ENCODE assay signal across 20 mouse cellular contexts in genomic region chr11:61356111-61356510, GRCm38 (mm10). TPM values are rescaled to one million over a fixed set of nuclear protein-coding genes. Genes with fewer than 3 reads are reported as not detected.
"Had no signal": no experiment of that assay in that cellular context is flagged by ENCODE, and none has a peak within 500 bp of the region (broad histone marks: within the 10 kb centered on the region; RNA-seq: fewer than 3 reads in every experiment).

No protein-coding gene starts in this region.

- H3K36me3 ChIP-seq: hindbrain, embryonic 13.5 days; intestine, embryonic 15.5 days; limb, embryonic 13.5 days; liver, embryonic 12.5 days; liver, embryonic 15.5 days; neural tube, embryonic 12.5 days; neural tube, embryonic 15.5 days had no signal

- H3K4me3 ChIP-seq: hindbrain, embryonic 13.5 days; intestine, embryonic 15.5 days; limb, embryonic 13.5 days; liver, embryonic 12.5 days; liver, embryonic 15.5 days; neural tube, embryonic 12.5 days; neural tube, embryonic 15.5 days had no signal

- H3K27ac ChIP-seq: hindbrain, embryonic 13.5 days; intestine, embryonic 15.5 days; kidney, postnatal 0 days; limb, embryonic 13.5 days; liver, embryonic 12.5 days; liver, embryonic 15.5 days; neural tube, embryonic 12.5 days; neural tube, embryonic 15.5 days had no signal

- H3K9ac ChIP-seq: hindbrain, embryonic 13.5 days; intestine, embryonic 15.5 days; limb, embryonic 13.5 days; liver, embryonic 12.5 days; liver, embryonic 15.5 days; neural tube, embryonic 12.5 days; neural tube, embryonic 15.5 days had no signal

- H3K4me1 ChIP-seq: hindbrain, embryonic 13.5 days; liver, embryonic 12.5 days; neural tube, embryonic 12.5 days; neural tube, embryonic 15.5 days had no signal

- DNase-seq: left cerebral cortex, postnatal 4 days; lung, adult 18-20 months; lung, postnatal 14 days; lung, postnatal 4 days; right cerebral cortex, adult 18-20 months; right cerebral cortex, postnatal 14 days; right cerebral cortex, postnatal 4 days; thymus, postnatal 25 days had no signal

- H3K4me2 ChIP-seq: hindbrain, embryonic 13.5 days; intestine, embryonic 15.5 days; limb, embryonic 13.5 days; liver, embryonic 12.5 days; liver, embryonic 15.5 days; midbrain, embryonic 11.5 days; neural tube, embryonic 12.5 days; neural tube, embryonic 15.5 days had no signal

- H3K9me3 ChIP-seq: hindbrain, embryonic 13.5 days; intestine, embryonic 15.5 days; limb, embryonic 13.5 days; liver, embryonic 12.5 days; liver, embryonic 15.5 days; neural tube, embryonic 12.5 days; neural tube, embryonic 15.5 days had no signal

- H3K27me3 ChIP-seq: hindbrain, embryonic 13.5 days; intestine, embryonic 15.5 days; limb, embryonic 13.5 days; liver, embryonic 15.5 days; neural tube, embryonic 12.5 days; neural tube, embryonic 15.5 days had no signal

- ATAC-seq: hindbrain, embryonic 16.5 days; intestine, embryonic 15.5 days; liver, embryonic 12.5 days had no signal

RNA-seq across cellular contexts. Expression of gene Slc47a2, which starts 13.5 kb away (rescaled TPM):
- polyA plus RNA-seq: intestine, embryonic 15.5 days; liver, embryonic 12.5 days; midbrain, embryonic 11.5 days; midbrain, embryonic 14.5 days; neural tube, embryonic 12.5 days; neural tube, embryonic 15.5 days; stomach, embryonic 14.5 days had no signal

RNA-seq across cellular contexts. Expression of gene Slc47a1, which starts 22.0 kb away (rescaled TPM):
- polyA plus RNA-seq: midbrain, embryonic 14.5 days had no signal
